Mouse (Mus musculus): ENCODE data around the gene Slc30a5. TPM values are rescaled to one million over a fixed set of nuclear protein-coding genes. Genes with fewer than 3 reads are reported as not detected.

Slc30a5 gene
- polyA plus RNA-seq, 1 experiment from 2014 or later = 45.8 TPM

GRCm38 (mm10) chr13:100775252-100776055 lies 57.8 kb downstream of the Slc30a5 start, which contains the start of gene Cenph:
Cenph (minus strand) TSS chr13:100775899.
- peak; percentile 89 for DNase-seq (ENCODE audit: low spot score)

GRCm38 (mm10) chr13:100774704-100775103 lies 58.5 kb downstream of the Slc30a5 start:
- DNase-seq (ENCODE audit: low spot score) = no peak

- DNase-seq (ENCODE audit: low spot score) = no peak
These were observed 77.9 kb downstream of the Slc30a5 start for GRCm38 (mm10) chr13:100755329-100755728.

GRCm38 (mm10) chr13:100754186-100754585 lies 79.0 kb downstream of the Slc30a5 start:
- DNase-seq (ENCODE audit: low spot score) = no peak

- DNase-seq (ENCODE audit: low spot score) = no peak
These were observed 80.2 kb downstream of the Slc30a5 start for GRCm38 (mm10) chr13:100753011-100753410.

Other genes with a start within 250 kb of the Slc30a5 start
- 1.5 TPM in 2 replicates for gene Marveld2, start 216.5 kb downstream of the Slc30a5 start, polyA plus RNA-seq (2015; fragmentation: Nextera tagmentation; extraction: Ambion mirVana)
- gene Ak6, start 182.4 kb downstream of the Slc30a5 start, polyA plus RNA-seq (2015; fragmentation: Nextera tagmentation; extraction: Ambion mirVana) = 314 TPM in 2 replicates
- 21.7 and 25.2 TPM in 2 replicates for gene Rad17, start 182.4 kb downstream of the Slc30a5 start, polyA plus RNA-seq (2015; fragmentation: Nextera tagmentation; extraction: Ambion mirVana)
- gene Taf9, start 181.8 kb downstream of the Slc30a5 start, polyA plus RNA-seq (2015; fragmentation: Nextera tagmentation; extraction: Ambion mirVana) = 50.4 and 55.8 TPM in 2 replicates
- gene Ccdc125, start 163.7 kb downstream of the Slc30a5 start, polyA plus RNA-seq (2015; fragmentation: Nextera tagmentation; extraction: Ambion mirVana) = 6.8 and 11.3 TPM in 2 replicates
- 86.5 and 93.0 TPM in 2 replicates for gene Cdk7, start 102.5 kb downstream of the Slc30a5 start, polyA plus RNA-seq (2015; fragmentation: Nextera tagmentation; extraction: Ambion mirVana)
- 228 and 249 TPM in 2 replicates for gene Mrps36, start 88.8 kb downstream of the Slc30a5 start, polyA plus RNA-seq (2015; fragmentation: Nextera tagmentation; extraction: Ambion mirVana)
- 36.9 TPM in 2 replicates for gene Cenph, start 57.5 kb downstream of the Slc30a5 start, polyA plus RNA-seq (2015; fragmentation: Nextera tagmentation; extraction: Ambion mirVana)
- gene Ccnb1, start 46.9 kb downstream of the Slc30a5 start, polyA plus RNA-seq (2015; fragmentation: Nextera tagmentation; extraction: Ambion mirVana) = 223 and 233 TPM in 2 replicates

Measured in thymus, postnatal 0 days (tissue).